Mouse (Mus musculus) neural tube, embryonic 14.5 days (tissue): ENCODE data around the gene Maml2. TPM values are rescaled to one million over a fixed set of nuclear protein-coding genes. Genes with fewer than 3 reads are reported as not detected.
A peak's percentile ranks its signal among the peaks of the same experiment; 100 is the strongest.

Experiments used
- ATAC-seq: fragments of 200-750 bp; cut with Nextera tagmentation; 2 replicates; pipeline ENCODE4 v1.8.0; 2017; ENCODE audit warnings: low read depth, mild to moderate bottlenecking, moderate TSS enrichment, moderate library complexity
- H3K27ac ChIP-seq: fragments of 300-500 bp; sonication (generic); 2 replicates; pipeline ENCODE4 v1.5.1; 2014; ENCODE audit warnings: low read depth, mild to moderate bottlenecking, control low read depth, low read length, moderate library complexity, mixed read lengths
- H3K27me3 ChIP-seq: fragments of 300-500 bp; sonication (generic); 2 replicates; pipeline ENCODE4 v1.6.1; 2014; ENCODE audit warnings: low read length; ENCODE audit not compliant: control insufficient read depth, insufficient read depth
- H3K36me3 ChIP-seq: fragments of 300-500 bp; sonication (generic); 2 replicates; pipeline ENCODE4 v1.6.1; 2014; ENCODE audit warnings: low read length, mixed read lengths; ENCODE audit not compliant: control insufficient read depth, insufficient read depth
- H3K4me1 ChIP-seq: fragments of 300-500 bp; sonication (generic); 2 replicates; pipeline ENCODE4 v1.6.1; 2014; ENCODE audit warnings: low read length; ENCODE audit not compliant: control insufficient read depth, insufficient read depth
- H3K4me2 ChIP-seq: fragments of 300-500 bp; sonication (generic); 2 replicates; pipeline ENCODE4 v1.6.1; 2014; ENCODE audit warnings: mild to moderate bottlenecking, low read depth, low read length, control low read depth
- H3K4me3 ChIP-seq: fragments of 300-500 bp; sonication (generic); 2 replicates; pipeline ENCODE4 v1.5.1; 2014; ENCODE audit warnings: low read depth, low read length, control low read depth, mixed read lengths
- H3K9ac ChIP-seq: fragments of 300-500 bp; sonication (generic); replicated peaks from 2 replicates; pipeline ENCODE4 v1.6.1; 2014; ENCODE audit warnings: low read depth, mild to moderate bottlenecking, control low read depth, low read length, mixed read lengths
- H3K9me3 ChIP-seq: fragments of 300-500 bp; sonication (generic); 2 replicates; pipeline ENCODE4 v1.6.1; 2016; ENCODE audit warnings: low read length; ENCODE audit not compliant: control insufficient read depth
- WGBS: fragments of 180-500 bp; shearing (Covaris S2); extraction: QIAGEN DNeasy Blood & Tissue Kit; methylation state at CpG from one replicate; pipeline ENCODE4 v1.1.7; 2014; 5-methylcytosine and 5-hydroxymethylcytosine counted together
- polyA plus RNA-seq: library from polyadenylated mRNA; unstranded; fragments of >200 nt; fragmentation: Nextera tagmentation; extraction: Ambion mirVana; gene quantifications from 2 replicates; pipeline ENCODE4 v1.2.1, GENCODE M21; 2014

Maml2 gene
- polyA plus RNA-seq, 1 experiment from 2014 or later, result 13.2 TPM

DNA sequence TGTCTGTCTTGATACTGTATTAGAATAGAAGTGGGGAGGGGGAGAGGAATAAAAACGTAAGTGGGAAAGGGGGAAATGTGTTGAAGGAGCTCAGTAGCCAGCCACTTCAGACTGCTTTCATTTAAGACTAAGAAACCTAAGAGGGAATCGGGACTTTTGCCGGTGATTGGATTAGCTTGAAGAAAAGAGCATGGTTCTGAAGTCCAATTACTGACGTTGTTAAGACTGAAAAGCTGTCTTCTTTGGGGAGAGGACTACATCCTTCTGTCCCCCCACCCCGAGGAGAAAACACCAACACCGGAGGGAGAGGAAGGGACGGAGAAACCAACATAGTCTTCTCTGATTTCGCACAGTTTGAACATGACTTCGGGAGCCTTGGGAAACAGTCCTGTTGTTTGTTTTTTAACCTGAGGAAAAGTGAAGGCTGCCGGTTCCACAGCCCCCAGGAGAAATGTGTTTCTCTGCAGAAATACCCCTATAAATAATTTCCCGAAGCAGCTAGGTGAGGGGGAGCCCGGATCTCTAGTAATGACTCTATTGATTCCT is 562 bp upstream of the Maml2 start:
- Histone ChIP-seq H3K9me3 (no peaks in the 10 kb centered on the region), H3K4me2 (peak overlapping the region; percentile 93), H3K4me3 (peak overlapping the region; percentile 62), H3K27me3 (no peaks in the 10 kb centered on the region), H3K9ac (peak overlapping the region; percentile 74), H3K4me1 (peaks cover 27% of the 10 kb centered on the region), H3K36me3 (no peaks in the 10 kb centered on the region), H3K27ac (peak overlapping the region; percentile 73)
- 1% methylated on average over 12 of the region's 12 CpGs for WGBS
- ATAC-seq, result no peak

DNA sequence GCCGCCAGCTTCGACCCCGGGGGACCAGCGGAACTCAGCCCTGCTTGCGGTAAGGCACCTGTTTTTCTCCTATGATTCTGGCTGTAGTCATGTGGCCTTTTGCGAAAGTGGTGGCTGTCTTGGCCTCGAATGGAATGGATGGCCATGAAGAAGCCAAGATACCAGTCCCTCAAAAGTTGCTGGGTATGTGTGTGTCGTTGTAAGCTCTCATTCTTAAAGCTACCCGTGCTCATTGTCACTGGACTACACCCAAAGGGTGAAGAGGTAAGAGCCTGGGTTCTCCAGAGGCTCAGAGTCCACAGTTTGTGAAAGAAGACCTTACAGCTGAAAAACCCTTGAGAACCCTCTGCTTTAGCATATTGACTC is 739 bp downstream of the Maml2 start:
- H3K4me1 ChIP-seq, result peaks cover 32% of the 10 kb centered on the region
- H3K27me3 ChIP-seq, result no peaks in the 10 kb centered on the region
- 25% methylated on average over 9 of the region's 9 CpGs for WGBS
- peak overlapping the region; percentile 73 for H3K27ac ChIP-seq
- peak overlapping the region; percentile 62 for H3K4me3 ChIP-seq
- peak overlapping the region; percentile 93 for H3K4me2 ChIP-seq
- H3K9me3 ChIP-seq, result no peaks in the 10 kb centered on the region
- no peaks in the 10 kb centered on the region for H3K36me3 ChIP-seq
- no peak for ATAC-seq
- peak overlapping the region; percentile 74 for H3K9ac ChIP-seq

DNA sequence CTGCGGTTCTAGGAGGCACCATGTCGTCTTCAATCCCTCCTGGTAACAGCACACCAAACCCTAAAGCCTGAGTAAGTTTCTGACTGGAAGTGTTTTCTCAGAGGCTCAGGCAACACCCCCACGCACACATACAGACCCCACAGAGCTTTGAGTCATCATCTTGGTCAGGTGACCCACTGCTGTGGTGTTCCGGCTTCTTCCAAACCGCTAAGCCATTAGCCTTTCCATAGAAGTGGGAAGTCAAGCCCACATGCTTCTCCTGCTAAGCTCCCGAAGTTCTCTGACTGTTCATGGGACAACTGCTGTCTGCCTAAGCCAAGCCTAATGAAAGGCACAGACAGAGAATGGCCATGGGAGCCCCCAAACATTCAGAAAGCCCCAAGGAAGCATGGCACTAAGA is 1.4 kb downstream of the Maml2 start:
- Histone ChIP-seq H3K4me2 (peak overlapping the region; percentile 93), H3K9me3 (no peaks in the 10 kb centered on the region), H3K27me3 (no peaks in the 10 kb centered on the region), H3K36me3 (no peaks in the 10 kb centered on the region), H3K27ac (no peak overlapping the region), H3K9ac (no peak overlapping the region), H3K4me3 (peak overlapping the region; percentile 62), H3K4me1 (peaks cover 37% of the 10 kb centered on the region)
- WGBS, result 66% methylated on average over 6 of the region's 6 CpGs
- ATAC-seq, result no peak

DNA sequence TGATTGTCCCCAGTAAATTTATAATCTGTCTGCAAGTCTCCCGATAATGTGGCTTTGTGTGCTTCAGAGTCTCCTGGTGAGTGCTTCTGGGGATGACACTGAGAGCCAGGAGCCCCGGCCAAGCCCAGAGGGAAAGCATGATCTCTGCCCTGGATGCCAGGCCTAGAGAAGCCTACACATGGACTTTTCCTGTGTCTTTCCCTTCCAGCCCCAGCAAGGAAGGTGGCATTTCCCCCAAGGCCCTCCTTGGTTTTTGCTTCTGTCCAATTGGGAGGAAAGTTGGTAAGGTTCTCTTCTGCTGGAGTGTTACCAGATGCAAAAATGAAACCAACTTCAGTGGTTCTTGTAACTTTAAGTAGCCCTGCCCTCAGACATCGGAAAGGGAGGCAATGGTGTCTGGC is 2.3 kb downstream of the Maml2 start:
- Histone ChIP-seq H3K27me3 (no peaks in the 10 kb centered on the region), H3K4me3 (peak overlapping the region; percentile 21), H3K4me1 (peaks cover 41% of the 10 kb centered on the region), H3K9ac (0 out of 2 replicates have a peak overlapping the region, but pooled peaks have one; percentile 26), H3K9me3 (no peaks in the 10 kb centered on the region), H3K4me2 (peak overlapping the region; percentile 93), H3K27ac (no peak overlapping the region), H3K36me3 (no peaks in the 10 kb centered on the region)
- no peak for ATAC-seq
- WGBS, result 19% methylated on average over 3 of the region's 3 CpGs

DNA sequence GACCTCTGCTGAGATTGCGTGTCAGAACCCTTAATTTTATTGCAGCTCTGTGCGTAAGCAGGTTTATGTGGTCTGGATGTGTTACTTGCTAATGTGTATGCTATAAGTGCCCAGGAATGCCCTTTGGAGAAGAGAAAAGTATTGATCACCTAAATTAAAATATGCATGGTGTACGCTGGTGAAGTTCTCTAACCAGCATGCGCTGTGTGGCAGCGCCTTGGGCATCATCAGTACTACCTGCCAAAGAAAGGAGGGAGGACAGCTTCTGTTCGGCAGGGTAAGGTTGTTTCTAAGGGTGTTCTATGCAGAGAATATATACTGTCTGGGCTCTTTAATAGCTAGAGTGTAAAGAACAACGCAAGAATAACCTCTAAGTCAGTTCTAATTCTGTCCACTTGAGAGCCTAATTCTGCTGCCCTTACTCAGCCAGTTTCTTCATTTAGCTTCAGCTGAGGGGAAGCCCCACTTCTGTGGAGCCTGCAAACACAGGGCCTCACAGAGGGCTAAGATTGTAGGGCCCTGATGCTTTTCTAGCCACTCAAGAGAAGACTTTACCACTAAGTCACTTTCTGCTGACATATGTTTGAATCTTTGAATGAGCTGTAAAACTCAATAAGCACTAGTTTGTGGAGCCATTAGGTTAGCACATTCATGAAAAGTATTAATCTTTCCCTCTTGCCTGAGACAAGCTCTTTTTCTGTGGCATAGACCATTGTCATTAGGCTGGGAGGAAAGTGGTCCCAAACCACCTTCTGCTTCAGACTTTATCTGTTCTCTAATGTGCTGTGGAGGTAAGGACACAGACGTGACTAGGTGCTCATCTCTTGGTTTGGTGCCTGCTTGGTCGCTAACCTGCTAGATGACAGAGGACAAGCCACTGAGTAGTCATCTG is 3.4 kb downstream of the Maml2 start:
- WGBS, result 43% methylated on average over 9 of the region's 9 CpGs
- Histone ChIP-seq H3K4me1 (peaks cover 41% of the 10 kb centered on the region), H3K27ac (peak overlapping the region; percentile 6; the same call in 1 of the 2 replicates), H3K4me2 (peak overlapping the region; percentile 93), H3K9ac (0 out of 2 replicates have a peak overlapping the region, but pooled peaks have one; percentile 21), H3K36me3 (no peaks in the 10 kb centered on the region), H3K27me3 (no peaks in the 10 kb centered on the region), H3K9me3 (no peaks in the 10 kb centered on the region), H3K4me3 (peak overlapping the region; percentile 21)
- no peak for ATAC-seq

DNA sequence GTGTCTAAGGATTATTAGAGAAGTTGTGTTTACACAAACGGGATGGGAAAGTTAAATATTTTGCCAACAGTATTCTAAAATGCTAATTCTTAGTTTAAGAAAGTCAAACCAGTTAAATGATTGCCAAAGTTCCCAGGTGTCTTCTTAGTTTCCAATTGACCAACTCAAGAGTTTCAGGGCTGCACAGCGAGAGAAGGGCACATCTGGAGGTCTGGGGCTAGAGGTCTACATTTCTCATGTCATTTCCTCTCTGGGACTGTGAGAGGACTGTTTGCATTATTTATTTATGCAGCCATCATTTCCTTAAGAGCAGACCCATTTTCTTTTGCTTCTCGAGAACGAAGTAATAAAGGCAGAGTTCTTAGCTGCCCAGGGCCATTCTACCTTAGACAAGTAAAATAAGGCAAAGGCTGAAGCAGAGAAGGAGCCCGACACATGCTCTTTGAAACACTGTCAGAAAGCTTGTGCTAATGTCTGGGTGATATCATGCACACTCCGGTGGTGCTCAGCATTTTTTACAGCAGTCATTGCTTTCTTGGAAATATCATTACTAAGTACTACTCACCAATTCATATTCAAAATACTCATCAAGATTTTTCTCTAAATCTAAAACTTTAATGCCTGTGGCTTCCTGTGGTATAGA is 4.5 kb downstream of the Maml2 start:
- Histone ChIP-seq H3K4me2 (peak overlapping the region; percentile 93; the same call in 1 of the 2 replicates), H3K36me3 (no peaks in the 10 kb centered on the region), H3K9me3 (no peaks in the 10 kb centered on the region), H3K4me1 (peaks cover 49% of the 10 kb centered on the region), H3K9ac (no peak overlapping the region), H3K27me3 (no peaks in the 10 kb centered on the region), H3K27ac (no peak overlapping the region), H3K4me3 (no peak overlapping the region)
- no peak for ATAC-seq
- 28% methylated on average over 6 of the region's 6 CpGs for WGBS

DNA sequence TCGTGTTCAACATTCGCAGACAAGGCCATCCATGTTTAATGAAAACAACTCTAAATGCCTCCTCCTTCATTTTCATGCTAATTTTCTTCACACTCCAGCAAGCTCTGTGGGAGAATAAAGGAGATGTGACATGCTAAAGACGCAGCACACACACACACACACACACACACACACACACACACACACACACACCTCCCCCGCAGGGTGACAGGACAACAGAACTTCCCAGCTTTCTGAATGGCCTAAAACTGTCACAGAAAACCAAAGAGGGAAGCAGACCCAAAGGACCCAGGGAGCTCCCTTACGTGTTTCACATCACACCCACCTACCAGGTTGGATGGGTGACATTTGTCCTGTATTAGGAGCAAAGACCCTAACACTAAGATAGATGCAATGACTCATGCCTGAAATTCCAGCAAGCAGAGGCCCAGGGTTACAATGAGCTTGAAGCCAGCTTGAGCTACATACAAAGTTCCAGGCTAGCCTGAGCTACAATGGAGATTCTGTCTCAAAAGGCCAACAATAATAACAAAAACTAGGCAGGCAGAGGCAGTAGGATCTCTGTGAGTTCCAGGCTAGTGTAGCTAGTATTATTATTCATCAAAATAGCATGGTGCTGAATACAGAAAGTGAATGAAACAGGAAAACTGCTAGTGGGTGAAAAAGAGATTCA is 5.5 kb downstream of the Maml2 start:
- Histone ChIP-seq H3K27ac (no peak overlapping the region), H3K4me2 (no peak overlapping the region), H3K9me3 (no peaks in the 10 kb centered on the region), H3K27me3 (no peaks in the 10 kb centered on the region), H3K4me1 (peaks cover 57% of the 10 kb centered on the region), H3K36me3 (no peaks in the 10 kb centered on the region), H3K9ac (no peak overlapping the region), H3K4me3 (no peak overlapping the region)
- no peak for ATAC-seq
- 21% methylated on average over 5 of the region's 5 CpGs for WGBS

DNA sequence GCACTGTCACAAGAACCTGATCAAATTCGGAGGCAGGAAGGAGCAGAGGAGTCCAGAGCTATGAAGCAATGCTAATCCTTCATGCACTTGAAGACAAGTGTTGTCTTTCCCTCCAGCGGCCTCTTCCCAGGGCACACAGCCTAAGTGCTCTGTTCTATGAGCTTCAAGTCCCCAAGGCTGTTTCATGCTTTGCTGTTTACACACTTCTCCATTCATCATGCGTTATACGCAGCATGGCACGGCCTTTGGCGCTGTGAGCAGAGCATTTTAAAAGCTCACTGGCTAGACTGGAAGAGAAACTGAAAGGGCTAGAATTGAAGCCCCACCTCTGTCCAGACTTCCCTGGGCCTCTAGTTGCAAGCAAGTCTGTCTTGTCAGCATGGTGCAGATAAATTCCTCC is 6.2 kb downstream of the Maml2 start:
- peak overlapping the region; percentile 29; the same call in 1 of the 2 replicates for H3K27ac ChIP-seq
- no peak overlapping the region for H3K4me2 ChIP-seq
- 23% methylated on average over 6 of the region's 6 CpGs for WGBS

More for the DNA sequence above, 6.2 kb downstream of the Maml2 start:
- Histone ChIP-seq H3K9me3 (no peaks in the 10 kb centered on the region), H3K27me3 (no peaks in the 10 kb centered on the region), H3K9ac (no peak overlapping the region), H3K4me3 (no peak overlapping the region), H3K36me3 (no peaks in the 10 kb centered on the region), H3K4me1 (peaks cover 61% of the 10 kb centered on the region)
- ATAC-seq, result 0 out of 2 replicates have a peak, but pooled peaks have one; percentile 6
